Mouse (Mus musculus): ENCODE measurements around the gene Elmod3.
A peak's percentile ranks its signal among the peaks of the same experiment; 100 is the strongest.
"Not testable (repeated sequence)": the region's sequence is repeated elsewhere in the genome, so short reads cannot be mapped to it uniquely, and the experiment has no call there.

Elmod3 gene

GRCm38 (mm10) chr6:72534035-72534809 lies 64.0 kb downstream of the Elmod3 start:
- peak; percentile 50 to 67 for DNase-seq (ENCODE audit: low spot score in 2 of 2)

GRCm38 (mm10) chr6:72533555-72533954 lies 64.7 kb downstream of the Elmod3 start:
- DNase-seq (ENCODE audit: low spot score in 2 of 2): not testable (repeated sequence)

GRCm38 (mm10) chr6:72532580-72532979 lies 65.6 kb downstream of the Elmod3 start:
- DNase-seq (ENCODE audit: low spot score in 2 of 2): no peak

GRCm38 (mm10) chr6:72528410-72529151 lies 69.6 kb downstream of the Elmod3 start:
- DNase-seq (ENCODE audit: low spot score in 2 of 2): no peak

- no peak for DNase-seq (ENCODE audit: low spot score in 2 of 2)
Observed at GRCm38 (mm10) chr6:72527070-72527469, 71.1 kb downstream of the Elmod3 start.

GRCm38 (mm10) chr6:72524160-72524559 lies 74.1 kb downstream of the Elmod3 start:
- DNase-seq (ENCODE audit: low spot score in 2 of 2): no peak

- DNase-seq (ENCODE audit: low spot score in 2 of 2): no peak
Observed at GRCm38 (mm10) chr6:72523222-72523621, 75.0 kb downstream of the Elmod3 start.

GRCm38 (mm10) chr6:72522288-72522687 lies 75.9 kb downstream of the Elmod3 start:
- DNase-seq (ENCODE audit: low spot score in 2 of 2): no peak

- no peak for DNase-seq (ENCODE audit: low spot score in 2 of 2)
Observed at GRCm38 (mm10) chr6:72521607-72522006, 76.6 kb downstream of the Elmod3 start, which contains the start of gene Sh2d6. Gene Sh2d6 (minus strand): TSS chr6:72521707.

- DNase-seq (ENCODE audit: low spot score in 2 of 2): no peak
Observed at GRCm38 (mm10) chr6:72520904-72521303, 77.3 kb downstream of the Elmod3 start.

- DNase-seq (ENCODE audit: low spot score in 2 of 2): no peak
Observed at GRCm38 (mm10) chr6:72519892-72520663, 78.1 kb downstream of the Elmod3 start.

- no peak for DNase-seq (ENCODE audit: low spot score in 2 of 2)
Observed at GRCm38 (mm10) chr6:72519303-72519702, 78.9 kb downstream of the Elmod3 start.

- no peak for DNase-seq (ENCODE audit: low spot score in 2 of 2)
Observed at GRCm38 (mm10) chr6:72518842-72519241, 79.4 kb downstream of the Elmod3 start.

All from spleen, postnatal 10 days (tissue).